Mouse (Mus musculus) left cerebral cortex, adult 6 months (tissue): ENCODE data around the gene 1500015O10Rik. TPM values are rescaled to one million over a fixed set of nuclear protein-coding genes. Genes with fewer than 3 reads are reported as not detected.

Experiments
- long read RNA-seq, 2 experiments: library from polyadenylated mRNA; unstranded; transcript quantifications; one replicate each; pipeline ENCODE4 v2.0.0; 2019 to 2020
- polyA plus RNA-seq: library from polyadenylated mRNA; unstranded; fragments of <200 nt; fragmentation: Nextera tagmentation; gene quantifications from 2 replicates; pipeline ENCODE4 v1.2.3, GENCODE M21; 2021

The 1500015O10Rik gene
- polyA plus RNA-seq = 5.8 and 16.2 TPM in 2 replicates
- long read RNA-seq, experiment 1, transcript 1500015O10Rik-201 (4 exons, 902 nt) = major isoform, 9 of 10 reads
- long read RNA-seq, experiment 1, partial matches to known transcripts = 1 of 10 reads
- long read RNA-seq, experiment 1, other reads (novel, unspliced or antisense) = 0 of 10 reads
- long read RNA-seq, experiment 2, partial matches to known transcripts = 2 of 4 reads
- long read RNA-seq, experiment 2, other reads (novel, unspliced or antisense) = 0 of 4 reads

DNA sequence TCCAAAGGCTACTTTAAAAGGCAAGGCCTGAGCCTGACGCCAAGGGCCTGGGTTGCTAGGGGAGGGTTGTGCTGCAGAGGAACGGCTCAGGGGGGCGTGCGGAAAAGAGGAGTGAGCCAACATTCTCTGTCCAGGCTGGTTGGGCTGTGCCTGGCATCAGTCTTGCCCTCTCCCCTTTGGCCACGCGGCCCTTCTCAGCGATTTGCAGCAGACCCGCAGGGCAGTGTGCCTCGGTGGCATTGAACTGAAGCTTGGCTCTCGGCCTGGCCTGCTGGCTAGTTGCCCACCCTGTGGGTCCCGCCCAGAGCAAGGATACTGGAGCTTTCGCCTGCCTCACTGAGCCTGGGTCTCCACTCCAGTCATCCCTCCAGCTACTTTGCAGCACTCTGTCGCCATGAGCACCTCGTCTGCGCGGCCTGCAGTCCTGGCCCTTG is at the start of gene 1500015O10Rik:
1500015O10Rik (plus strand) TSS at position 112 of the 434 bp plus-strand sequence.

Other genes starting within 250 kb of the 1500015O10Rik start
- gene Uxs1, start 97.2 kb downstream of the 1500015O10Rik start, polyA plus RNA-seq = 28.9 and 29.2 TPM in 2 replicates
- 18.0 and 24.8 TPM in 2 replicates for gene Tpp2, start 203.0 kb downstream of the 1500015O10Rik start, polyA plus RNA-seq